Mouse (Mus musculus) urinary bladder, adult 18-20 months (tissue): Measurements from ENCODE around the gene Fars2.
"Not testable (repeated sequence)": the region's sequence is repeated elsewhere in the genome, so short reads cannot be mapped to it uniquely, and the experiment has no call there.

Source experiments
- DNase-seq, 2 experiments: peaks; one replicate each; pipeline ENCODE4 v3.0.0; 2022; ENCODE audit warnings: low spot score in 2 of 2, mixed read lengths in 2 of 2

Gene Fars2

GRCm38 (mm10) chr13:36367712-36368491 lies 250.7 kb downstream of the Fars2 start:
- no peak for DNase-seq

- DNase-seq, result no peak
These were observed 251.6 kb downstream of the Fars2 start for GRCm38 (mm10) chr13:36368799-36369198.

GRCm38 (mm10) chr13:36369400-36369799 lies 252.2 kb downstream of the Fars2 start:
- DNase-seq, result no peak

GRCm38 (mm10) chr13:36383236-36383635 lies 266.0 kb downstream of the Fars2 start:
- no peak for DNase-seq

GRCm38 (mm10) chr13:36386074-36386473 lies 268.9 kb downstream of the Fars2 start:
- DNase-seq, result no peak

GRCm38 (mm10) chr13:36391936-36392335 lies 274.7 kb downstream of the Fars2 start:
- DNase-seq, result no peak

GRCm38 (mm10) chr13:36392666-36393065 lies 275.5 kb downstream of the Fars2 start:
- DNase-seq, result no peak

- no peak for DNase-seq
These were observed 283.8 kb downstream of the Fars2 start for GRCm38 (mm10) chr13:36401011-36401410.

GRCm38 (mm10) chr13:36413276-36413675 lies 296.1 kb downstream of the Fars2 start:
- no peak for DNase-seq

- DNase-seq, result no peak
These were observed 298.0 kb downstream of the Fars2 start for GRCm38 (mm10) chr13:36415176-36415575.

- no peak for DNase-seq
These were observed 299.3 kb downstream of the Fars2 start for GRCm38 (mm10) chr13:36416546-36416945.

- DNase-seq, result no peak
These were observed 302.1 kb downstream of the Fars2 start for GRCm38 (mm10) chr13:36419357-36419756.

- DNase-seq, result no peak
These were observed 305.2 kb downstream of the Fars2 start for GRCm38 (mm10) chr13:36422446-36422845.

- not testable (repeated sequence) for DNase-seq
These were observed 308.9 kb downstream of the Fars2 start for GRCm38 (mm10) chr13:36425824-36426705.

GRCm38 (mm10) chr13:36429500-36430189 lies 312.4 kb downstream of the Fars2 start:
- DNase-seq, result no peak

GRCm38 (mm10) chr13:36430420-36431114 lies 313.4 kb downstream of the Fars2 start:
- DNase-seq, result no peak

- no peak for DNase-seq
These were observed 314.8 kb downstream of the Fars2 start for GRCm38 (mm10) chr13:36431974-36432518.

GRCm38 (mm10) chr13:36444748-36445423 lies 327.7 kb downstream of the Fars2 start:
- DNase-seq, result no peak

- DNase-seq, result no peak
These were observed 330.7 kb downstream of the Fars2 start for GRCm38 (mm10) chr13:36447947-36448346.

- DNase-seq, result no peak
These were observed 331.4 kb downstream of the Fars2 start for GRCm38 (mm10) chr13:36448565-36448964.

- no peak for DNase-seq
These were observed 334.2 kb downstream of the Fars2 start for GRCm38 (mm10) chr13:36451437-36451836.
